Mouse (Mus musculus): ENCODE measurements around the gene Antxr1. TPM values are rescaled to one million over a fixed set of nuclear protein-coding genes. Genes with fewer than 3 reads are reported as not detected.

The Antxr1 gene
- polyA plus RNA-seq, 1 experiment from 2014 or later: 3.1 TPM

DNA sequence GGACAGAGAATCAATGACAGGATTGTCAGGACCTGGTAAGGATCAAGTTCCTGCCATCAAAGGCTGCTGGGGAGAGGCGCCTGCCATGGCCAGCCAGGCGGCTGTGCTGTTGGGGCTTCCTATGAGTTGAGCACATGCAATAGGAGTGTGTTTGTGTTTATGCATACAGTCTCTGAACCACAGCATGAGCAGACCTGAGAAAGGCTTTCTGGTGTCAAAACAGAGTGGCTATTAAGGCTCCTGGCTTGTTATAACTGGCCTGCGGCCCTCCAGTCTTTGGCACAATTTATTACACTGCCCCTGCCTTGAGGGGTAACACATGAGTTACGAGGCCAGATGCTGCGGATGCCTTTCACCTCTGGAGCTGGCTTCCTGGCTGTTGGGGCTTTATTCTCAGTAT lies 175.4 kb downstream of the Antxr1 start:
- no peak overlapping the region for H3K9ac ChIP-seq (ENCODE audit: low read depth, low read length)
- ATAC-seq (replicated peaks; ENCODE audit: low FRiP score): no peak
- no peak overlapping the region for H3K27ac ChIP-seq (ENCODE audit: low read depth, low read length)
- no peaks in the 10 kb centered on the region; the same call in none of the 2 replicates for H3K4me1 ChIP-seq (replicated peaks; ENCODE audit: control insufficient read depth, insufficient read depth, low read length)
- DNase-seq (ENCODE audit: low spot score): no peak
- no peaks in the 10 kb centered on the region for H3K9me3 ChIP-seq (ENCODE audit: control insufficient read depth, low read length)
- H3K4me3 ChIP-seq (ENCODE audit: low read depth, low read length): no peak overlapping the region
- WGBS: 87% methylated on average over 5 of the region's 5 CpGs
- H3K36me3 ChIP-seq (ENCODE audit: control insufficient read depth, insufficient read depth, low read length): no peaks in the 10 kb centered on the region
- H3K4me2 ChIP-seq: no peak overlapping the region
- H3K27me3 ChIP-seq (replicated peaks; ENCODE audit: control insufficient read depth, insufficient read depth, low read length): no peaks in the 10 kb centered on the region

DNA sequence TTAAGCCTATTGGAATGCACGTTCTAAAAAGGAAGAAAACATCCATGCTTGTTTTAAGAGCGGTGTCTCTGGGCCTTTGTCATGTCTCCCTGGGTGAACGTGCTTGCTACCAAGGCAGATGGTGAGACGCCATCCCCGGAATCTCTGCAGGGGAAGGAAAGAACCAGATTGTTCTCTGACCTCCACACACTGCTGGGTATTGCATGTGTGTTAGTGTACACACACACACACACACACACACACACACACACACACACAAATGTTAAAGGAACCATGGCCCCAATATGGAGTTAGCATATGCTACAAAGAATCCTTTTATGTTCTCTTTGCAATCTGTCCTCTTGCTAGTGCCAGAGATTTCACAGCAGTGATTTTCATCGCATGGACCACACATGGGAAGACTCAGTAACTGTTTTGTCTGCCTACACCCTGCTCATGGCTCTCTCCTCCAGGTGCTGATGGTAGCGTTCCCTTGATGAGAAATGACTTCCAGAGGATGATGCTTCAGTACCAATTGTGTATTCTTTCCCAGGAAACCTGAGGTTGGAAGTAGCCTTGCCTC lies 177.5 kb downstream of the Antxr1 start:
- H3K27me3 ChIP-seq (replicated peaks; ENCODE audit: control insufficient read depth, insufficient read depth, low read length): no peaks in the 10 kb centered on the region
- H3K27ac ChIP-seq (ENCODE audit: low read depth, low read length): no peak overlapping the region
- H3K4me3 ChIP-seq (ENCODE audit: low read depth, low read length): no peak overlapping the region
- 83% methylated on average over 7 of the region's 7 CpGs for WGBS
- no peak overlapping the region for H3K4me2 ChIP-seq
- ATAC-seq (replicated peaks; ENCODE audit: low FRiP score): no peak
- H3K36me3 ChIP-seq (ENCODE audit: control insufficient read depth, insufficient read depth, low read length): no peaks in the 10 kb centered on the region
- no peak for DNase-seq (ENCODE audit: low spot score)
- peaks cover 1% of the 10 kb centered on the region for H3K4me1 ChIP-seq (replicated peaks; ENCODE audit: control insufficient read depth, insufficient read depth, low read length)
- H3K9ac ChIP-seq (ENCODE audit: low read depth, low read length): no peak overlapping the region
- H3K9me3 ChIP-seq (ENCODE audit: control insufficient read depth, low read length): no peaks in the 10 kb centered on the region

DNA sequence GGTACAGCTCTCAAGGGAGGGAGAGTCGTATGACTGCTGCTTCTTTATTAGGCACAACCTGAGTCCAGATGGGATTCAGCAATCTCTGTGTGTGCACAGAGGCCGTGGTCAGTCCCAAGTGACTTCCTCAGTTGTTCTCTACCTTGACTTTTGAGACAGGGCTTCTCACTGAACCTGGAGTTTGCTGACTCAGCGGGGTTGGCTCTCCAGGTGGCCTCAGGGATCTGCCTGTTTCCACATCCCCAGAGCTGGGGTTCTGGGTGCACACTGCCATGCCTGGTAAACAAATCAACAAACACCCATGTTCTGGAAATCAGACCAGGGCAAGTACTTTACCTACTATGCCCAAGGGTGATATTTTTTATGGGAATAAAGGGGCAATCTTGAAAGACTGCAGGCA lies 181.8 kb downstream of the Antxr1 start:
- no peaks in the 10 kb centered on the region for H3K9me3 ChIP-seq (ENCODE audit: control insufficient read depth, low read length)

DNA sequence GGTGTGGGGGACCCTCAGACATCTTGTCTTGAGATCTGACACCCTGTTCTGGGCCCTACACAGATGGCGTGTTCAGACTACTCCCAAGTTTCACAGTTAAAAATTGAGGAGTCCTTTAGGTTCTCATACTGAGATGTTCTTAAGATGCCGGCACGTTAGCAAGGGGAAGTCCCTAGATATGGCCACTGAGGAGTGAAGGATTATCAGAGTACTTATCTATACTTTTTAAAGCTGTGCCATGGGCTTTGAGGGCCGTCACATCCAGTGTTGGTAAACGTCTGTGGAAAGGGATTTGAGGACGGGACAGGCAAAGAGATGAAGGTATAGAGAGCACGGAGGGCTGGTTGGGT lies 182.4 kb downstream of the Antxr1 start:
- Histone ChIP-seq H3K4me1 (replicated peaks; ENCODE audit: control insufficient read depth, insufficient read depth, low read length) (peaks cover 7% of the 10 kb centered on the region; the same call in 1 of the 2 replicates), H3K27me3 (replicated peaks; ENCODE audit: control insufficient read depth, insufficient read depth, low read length) (no peaks in the 10 kb centered on the region), H3K9me3 (ENCODE audit: control insufficient read depth, low read length) (no peaks in the 10 kb centered on the region), H3K27ac (ENCODE audit: low read depth, low read length) (peak overlapping the region; percentile 8; the same call in 1 of the 2 replicates), H3K4me2 (peak overlapping the region; percentile 46), H3K4me3 (ENCODE audit: low read depth, low read length) (no peak overlapping the region), H3K36me3 (ENCODE audit: control insufficient read depth, insufficient read depth, low read length) (no peaks in the 10 kb centered on the region), H3K9ac (ENCODE audit: low read depth, low read length) (peak overlapping the region; percentile 9)
- WGBS: 57% methylated on average over 7 of the region's 7 CpGs
- DNase-seq (ENCODE audit: low spot score): no peak
- peak; percentile 21; the same call in 1 of the 2 replicates for ATAC-seq (replicated peaks; ENCODE audit: low FRiP score)

More for the DNA sequence above, 181.8 kb downstream of the Antxr1 start:
- ATAC-seq (replicated peaks; ENCODE audit: low FRiP score) (no peak), DNase-seq (ENCODE audit: low spot score) (no peak)
- WGBS: 84% methylated on average over 3 of the region's 3 CpGs
- Histone ChIP-seq H3K36me3 (ENCODE audit: control insufficient read depth, insufficient read depth, low read length) (no peaks in the 10 kb centered on the region), H3K27me3 (replicated peaks; ENCODE audit: control insufficient read depth, insufficient read depth, low read length) (no peaks in the 10 kb centered on the region), H3K4me3 (ENCODE audit: low read depth, low read length) (no peak overlapping the region), H3K4me2 (no peak overlapping the region), H3K4me1 (replicated peaks; ENCODE audit: control insufficient read depth, insufficient read depth, low read length) (peaks cover 7% of the 10 kb centered on the region; the same call in 1 of the 2 replicates), H3K27ac (ENCODE audit: low read depth, low read length) (no peak overlapping the region), H3K9ac (ENCODE audit: low read depth, low read length) (no peak overlapping the region)

DNA sequence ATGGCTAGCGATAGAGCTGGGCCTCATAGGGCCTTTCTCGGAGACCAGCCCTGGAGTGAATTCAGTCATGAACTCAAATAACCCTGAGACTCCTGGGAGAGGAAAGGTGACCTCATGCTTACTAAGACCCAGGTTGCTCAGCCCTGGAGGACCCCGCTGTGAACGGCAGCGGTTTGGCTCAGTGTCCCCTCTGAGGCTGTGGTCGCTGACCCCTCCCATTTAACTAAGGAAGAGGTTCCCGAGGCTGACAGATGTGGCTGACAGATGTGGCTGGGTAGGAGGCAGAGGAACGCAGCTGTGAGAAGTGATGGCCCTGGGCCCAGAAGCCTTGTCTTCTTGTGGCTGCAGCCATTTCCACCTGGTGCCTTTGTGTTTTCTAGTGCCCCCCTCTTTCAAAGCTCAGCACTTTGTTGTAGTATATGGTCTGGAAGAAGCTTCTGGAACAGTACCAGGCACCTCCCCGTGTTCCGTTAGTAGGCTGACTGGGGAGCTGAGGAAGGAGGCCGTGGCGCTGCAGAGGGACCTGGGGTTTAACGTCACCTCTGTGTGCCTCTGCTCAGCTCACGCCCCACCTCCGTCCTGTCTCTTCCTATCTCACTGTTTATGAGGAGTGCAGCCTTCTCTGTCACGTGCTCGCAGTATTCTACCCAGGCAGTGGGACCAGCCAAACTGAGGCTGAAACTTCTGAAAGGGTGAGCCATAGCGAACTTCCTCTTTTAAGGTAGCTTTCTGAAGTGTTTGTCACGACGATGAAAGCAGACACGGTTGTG lies 183.0 kb downstream of the Antxr1 start:
- Histone ChIP-seq H3K27ac (ENCODE audit: low read depth, low read length) (peak overlapping the region; percentile 8; the same call in 1 of the 2 replicates), H3K36me3 (ENCODE audit: control insufficient read depth, insufficient read depth, low read length) (no peaks in the 10 kb centered on the region), H3K27me3 (replicated peaks; ENCODE audit: control insufficient read depth, insufficient read depth, low read length) (no peaks in the 10 kb centered on the region), H3K4me2 (peak overlapping the region; percentile 46), H3K4me1 (replicated peaks; ENCODE audit: control insufficient read depth, insufficient read depth, low read length) (peaks cover 7% of the 10 kb centered on the region; the same call in 1 of the 2 replicates), H3K9me3 (ENCODE audit: control insufficient read depth, low read length) (no peaks in the 10 kb centered on the region), H3K4me3 (ENCODE audit: low read depth, low read length) (no peak overlapping the region), H3K9ac (ENCODE audit: low read depth, low read length) (peak overlapping the region; percentile 49)
- peak; percentile 93 for ATAC-seq (replicated peaks; ENCODE audit: low FRiP score)
- peak; percentile 40 for DNase-seq (ENCODE audit: low spot score)
- 43% methylated on average over 21 of the region's 21 CpGs for WGBS

DNA sequence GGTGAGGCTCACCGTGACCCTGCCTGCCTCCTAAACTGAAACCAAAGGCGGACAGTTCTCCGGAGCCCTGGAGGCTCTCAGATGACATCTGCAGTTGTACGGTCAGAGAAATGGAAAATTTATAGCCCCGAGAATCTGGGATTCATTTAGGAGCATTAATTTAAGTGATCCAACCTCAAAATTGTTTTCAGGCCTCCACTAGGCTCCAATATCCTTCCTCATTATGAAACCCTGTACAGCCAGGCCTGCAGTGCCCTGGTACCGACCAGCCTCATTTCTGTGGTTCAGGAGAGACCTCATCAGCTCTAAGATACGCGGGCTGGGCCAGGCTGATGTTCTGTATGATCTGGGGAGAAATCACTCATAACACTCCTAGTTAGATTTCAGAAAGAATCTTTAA lies 184.2 kb downstream of the Antxr1 start:
- 91% methylated on average over 8 of the region's 8 CpGs for WGBS
- H3K27ac ChIP-seq (ENCODE audit: low read depth, low read length): no peak overlapping the region

DNA sequence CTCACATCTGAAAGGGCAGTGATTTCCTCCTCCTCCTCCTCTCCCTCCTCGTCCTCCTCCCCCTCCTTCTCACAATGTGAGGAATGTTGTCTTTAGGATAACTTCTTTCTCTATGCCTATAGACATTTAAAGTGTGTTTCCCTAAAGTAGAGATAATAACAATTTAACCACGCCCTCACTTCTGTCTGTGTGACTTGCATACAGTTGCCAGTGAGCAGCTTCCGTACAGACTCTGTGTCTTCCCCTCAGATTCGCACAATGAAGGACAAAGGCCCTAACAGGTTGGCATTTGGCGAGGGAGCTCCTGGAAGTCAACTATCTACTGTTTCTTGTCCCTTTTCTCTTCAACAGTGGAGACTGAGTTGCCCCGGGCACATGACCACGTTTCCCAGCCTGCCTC lies 185.2 kb downstream of the Antxr1 start:
- Histone ChIP-seq H3K4me3 (ENCODE audit: low read depth, low read length) (no peak overlapping the region), H3K4me1 (replicated peaks; ENCODE audit: control insufficient read depth, insufficient read depth, low read length) (peaks cover 7% of the 10 kb centered on the region; the same call in 1 of the 2 replicates), H3K4me2 (no peak overlapping the region), H3K27ac (ENCODE audit: low read depth, low read length) (no peak overlapping the region), H3K9ac (ENCODE audit: low read depth, low read length) (no peak overlapping the region), H3K36me3 (ENCODE audit: control insufficient read depth, insufficient read depth, low read length) (no peaks in the 10 kb centered on the region), H3K27me3 (replicated peaks; ENCODE audit: control insufficient read depth, insufficient read depth, low read length) (no peaks in the 10 kb centered on the region), H3K9me3 (ENCODE audit: control insufficient read depth, low read length) (no peaks in the 10 kb centered on the region)
- DNase-seq (ENCODE audit: low spot score) (no peak), ATAC-seq (replicated peaks; ENCODE audit: low FRiP score) (no peak)
- WGBS: 68% methylated on average over 7 of the region's 7 CpGs

More for the DNA sequence above, 184.2 kb downstream of the Antxr1 start:
- H3K4me3 ChIP-seq (ENCODE audit: low read depth, low read length): no peak overlapping the region
- no peak overlapping the region for H3K4me2 ChIP-seq
- DNase-seq (ENCODE audit: low spot score) (no peak), ATAC-seq (replicated peaks; ENCODE audit: low FRiP score) (no peak)
- H3K4me1 ChIP-seq (replicated peaks; ENCODE audit: control insufficient read depth, insufficient read depth, low read length): peaks cover 7% of the 10 kb centered on the region; the same call in 1 of the 2 replicates
- no peaks in the 10 kb centered on the region for H3K27me3 ChIP-seq (replicated peaks; ENCODE audit: control insufficient read depth, insufficient read depth, low read length)
- H3K9me3 ChIP-seq (ENCODE audit: control insufficient read depth, low read length): no peaks in the 10 kb centered on the region
- no peaks in the 10 kb centered on the region for H3K36me3 ChIP-seq (ENCODE audit: control insufficient read depth, insufficient read depth, low read length)
- H3K9ac ChIP-seq (ENCODE audit: low read depth, low read length): no peak overlapping the region

DNA sequence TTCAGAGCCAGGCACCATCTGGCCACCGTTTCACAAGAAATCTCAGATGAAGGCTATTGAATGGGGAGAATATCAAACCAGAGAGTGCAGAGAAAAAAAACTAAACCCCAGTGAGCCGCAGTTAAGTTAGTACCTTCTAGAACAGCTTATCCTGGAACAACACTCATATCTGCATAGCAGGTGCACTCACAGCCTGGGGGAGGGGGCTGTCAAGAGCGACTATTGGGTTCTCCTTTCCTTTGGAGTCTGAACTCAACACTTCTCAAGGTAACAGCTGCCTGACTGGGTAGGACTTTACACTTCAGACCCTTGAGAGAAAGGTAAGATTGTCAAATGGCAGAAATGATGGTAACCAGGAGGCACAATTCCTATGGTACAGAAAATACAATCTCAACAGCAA lies 187.7 kb downstream of the Antxr1 start:
- ATAC-seq (replicated peaks; ENCODE audit: low FRiP score) (no peak), DNase-seq (ENCODE audit: low spot score) (no peak)
- Histone ChIP-seq H3K27me3 (replicated peaks; ENCODE audit: control insufficient read depth, insufficient read depth, low read length) (no peaks in the 10 kb centered on the region), H3K4me2 (no peak overlapping the region), H3K4me1 (replicated peaks; ENCODE audit: control insufficient read depth, insufficient read depth, low read length) (peaks cover 5% of the 10 kb centered on the region; the same call in 1 of the 2 replicates), H3K36me3 (ENCODE audit: control insufficient read depth, insufficient read depth, low read length) (no peaks in the 10 kb centered on the region), H3K4me3 (ENCODE audit: low read depth, low read length) (no peak overlapping the region), H3K27ac (ENCODE audit: low read depth, low read length) (no peak overlapping the region), H3K9me3 (ENCODE audit: control insufficient read depth, low read length) (no peaks in the 10 kb centered on the region), H3K9ac (ENCODE audit: low read depth, low read length) (no peak overlapping the region)
- 62% methylated on average over 3 of the region's 3 CpGs for WGBS

DNA sequence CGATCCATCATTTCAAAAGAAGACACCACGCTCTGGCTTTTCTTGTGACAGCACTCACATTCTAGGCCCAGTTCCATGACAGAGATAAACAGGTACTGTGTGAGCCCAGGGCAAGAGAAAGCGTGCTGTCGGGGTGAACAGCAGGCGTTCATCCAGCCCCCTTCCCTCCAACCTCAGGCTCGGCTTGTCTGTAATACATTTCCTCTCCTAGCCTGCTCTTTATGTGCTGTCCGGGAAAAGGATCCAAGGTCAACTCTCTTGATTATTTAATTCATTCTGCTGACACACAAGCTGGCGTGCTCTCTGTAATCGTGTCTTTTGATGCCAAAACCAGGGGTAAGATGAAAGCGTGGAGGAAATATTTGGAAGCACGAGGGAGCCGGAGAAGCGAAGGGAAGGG lies 192.0 kb downstream of the Antxr1 start:
- Histone ChIP-seq H3K4me1 (replicated peaks; ENCODE audit: control insufficient read depth, insufficient read depth, low read length) (peaks cover 18% of the 10 kb centered on the region), H3K36me3 (ENCODE audit: control insufficient read depth, insufficient read depth, low read length) (no peaks in the 10 kb centered on the region), H3K27ac (ENCODE audit: low read depth, low read length) (no peak overlapping the region), H3K9me3 (ENCODE audit: control insufficient read depth, low read length) (no peaks in the 10 kb centered on the region), H3K27me3 (replicated peaks; ENCODE audit: control insufficient read depth, insufficient read depth, low read length) (no peaks in the 10 kb centered on the region), H3K4me3 (ENCODE audit: low read depth, low read length) (no peak overlapping the region), H3K9ac (ENCODE audit: low read depth, low read length) (no peak overlapping the region), H3K4me2 (no peak overlapping the region)
- WGBS: 76% methylated on average over 13 of the region's 13 CpGs
- no peak for ATAC-seq (replicated peaks; ENCODE audit: low FRiP score)
- DNase-seq (ENCODE audit: low spot score): no peak

All from liver, embryonic 11.5 days (tissue).